Mouse (Mus musculus): ENCODE data around the gene Smc5.

Gene Smc5

DNA sequence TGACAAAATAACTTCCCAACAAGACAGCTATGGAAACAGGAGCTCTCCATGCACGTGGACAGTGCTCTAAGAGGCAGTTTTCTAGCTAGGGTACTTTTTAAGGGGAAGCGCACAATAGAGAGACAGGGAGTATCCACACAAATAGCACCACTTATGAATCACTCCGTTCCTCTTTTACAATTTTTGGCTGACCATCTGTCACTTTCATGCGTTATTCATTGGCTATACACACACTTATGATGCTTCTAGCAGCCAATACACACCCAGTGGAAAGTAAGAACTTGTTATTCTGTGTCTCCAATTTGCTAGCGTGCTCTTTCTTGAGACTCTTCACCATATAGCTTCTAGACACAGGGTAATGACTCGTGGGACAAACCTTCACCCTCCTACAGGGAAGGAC is 86.0 kb downstream of the Smc5 start:
- DNase-seq: no peak

DNA sequence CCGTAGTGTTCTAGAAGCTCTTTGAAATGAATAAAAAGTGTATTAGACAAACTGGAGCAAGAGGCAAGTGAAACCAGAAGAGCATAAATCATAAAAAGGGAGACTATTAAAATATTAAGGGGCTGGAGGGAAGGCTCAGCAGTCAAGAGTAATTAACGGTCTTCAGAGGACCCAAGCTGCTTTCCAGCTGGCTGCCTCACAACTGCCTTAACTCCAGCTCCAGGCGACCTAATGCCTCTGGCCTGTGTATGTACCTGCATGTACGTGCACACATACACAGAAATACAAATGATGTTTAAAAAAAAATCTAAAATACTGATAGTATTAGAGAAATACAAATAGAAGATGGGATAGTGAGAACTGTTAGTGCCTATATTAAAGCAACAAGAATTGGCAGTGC is 89.6 kb downstream of the Smc5 start:
- DNase-seq: no peak

DNA sequence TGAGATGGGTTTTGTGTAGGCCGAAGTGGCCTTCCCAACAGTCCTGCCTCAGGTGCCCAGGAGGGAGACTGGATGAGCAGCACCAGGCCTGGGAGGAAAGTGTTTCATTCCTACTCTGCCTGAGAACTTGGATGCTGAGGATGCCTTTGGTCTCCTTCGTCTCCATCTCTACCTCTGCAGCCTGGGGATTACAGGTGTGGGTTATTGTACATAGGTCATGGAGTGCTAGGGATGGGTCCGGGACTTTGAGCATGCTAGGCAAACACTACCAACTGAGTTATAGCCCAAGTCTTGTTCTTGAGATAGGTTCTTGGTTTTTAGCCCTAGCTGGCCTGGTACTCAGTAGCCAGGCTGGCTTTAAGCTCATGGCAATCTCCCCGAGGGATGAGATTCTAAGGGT is 90.2 kb downstream of the Smc5 start:
- DNase-seq: no peak

DNA sequence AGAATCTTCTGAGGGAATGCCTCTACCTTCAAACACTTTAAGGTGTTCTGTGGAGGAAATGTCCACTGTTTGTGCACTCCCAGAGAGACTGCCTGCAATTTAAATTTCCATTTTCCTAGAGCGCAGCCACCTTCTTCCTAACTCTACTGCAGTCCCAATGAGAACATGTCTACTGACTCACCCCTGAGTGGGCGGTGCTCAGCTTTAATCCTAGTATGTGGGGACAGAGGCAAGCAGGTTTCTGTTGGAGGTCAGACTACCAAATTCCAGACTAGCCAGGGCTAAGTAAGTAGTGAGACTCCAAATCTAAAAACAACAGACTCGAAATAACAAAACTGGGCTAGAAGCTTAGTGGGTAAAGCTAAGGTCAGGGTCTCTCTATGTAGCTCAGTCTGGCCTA is 95.2 kb downstream of the Smc5 start:
- DNase-seq: no peak

DNA sequence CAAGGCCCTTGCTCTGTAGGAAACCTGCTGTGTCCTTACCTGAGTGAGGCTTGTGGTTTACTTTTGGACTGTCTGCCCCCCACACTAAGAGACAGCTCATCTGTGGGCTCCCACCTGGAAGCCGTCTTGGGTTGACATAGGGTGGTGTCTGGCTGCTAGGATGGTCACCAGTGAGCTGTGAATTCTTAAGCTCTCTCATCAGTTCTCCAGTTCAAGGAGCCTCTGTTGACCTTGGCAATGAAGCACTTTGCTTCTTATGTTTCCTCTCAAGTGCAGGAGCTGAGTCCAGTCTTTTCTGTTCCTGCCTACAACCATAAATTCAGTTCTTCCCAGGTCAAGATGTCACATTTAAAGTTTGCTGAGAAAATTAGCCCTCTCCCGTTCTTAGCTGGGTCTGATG is 98.2 kb downstream of the Smc5 start:
- DNase-seq: no peak

DNA sequence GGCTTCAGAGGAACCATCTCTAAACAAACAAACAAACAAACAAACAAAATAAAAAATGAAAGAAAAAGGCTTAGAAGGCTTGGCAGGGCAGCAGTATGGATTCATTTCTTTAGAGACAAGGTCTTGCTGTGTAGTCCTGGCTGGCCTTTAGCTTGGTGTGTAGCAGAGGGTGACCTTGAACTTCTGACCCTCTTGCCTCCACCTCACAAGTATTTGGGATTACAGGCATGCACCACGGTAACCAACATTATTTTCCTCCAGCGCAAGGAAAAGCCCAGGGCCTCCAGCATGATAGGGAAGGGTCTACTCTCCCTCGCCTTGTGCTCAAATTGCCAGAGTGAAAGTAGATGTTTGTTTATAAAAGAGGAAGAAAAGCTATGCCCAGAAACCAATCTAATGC is 98.6 kb downstream of the Smc5 start:
- no peak for DNase-seq

DNA sequence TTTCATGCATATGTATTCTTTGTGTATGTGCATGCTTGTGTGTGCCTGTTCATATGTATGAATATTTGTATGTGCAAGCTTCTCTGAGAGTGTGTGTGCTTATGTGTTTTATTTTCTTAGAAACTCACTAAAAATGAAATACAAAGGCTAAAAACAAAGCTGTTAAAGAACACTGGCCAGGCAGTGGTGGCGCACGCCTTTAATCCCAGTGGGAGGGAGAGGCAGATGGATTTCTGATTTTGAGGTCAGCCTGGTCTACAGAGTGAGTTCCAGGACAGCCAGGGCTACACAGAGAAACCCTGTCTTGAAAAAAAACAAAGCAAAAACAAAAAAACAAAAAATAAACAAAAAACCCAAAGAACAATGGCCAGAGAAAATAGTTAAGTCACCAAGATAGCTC is 102.6 kb downstream of the Smc5 start:
- no peak for DNase-seq

DNA sequence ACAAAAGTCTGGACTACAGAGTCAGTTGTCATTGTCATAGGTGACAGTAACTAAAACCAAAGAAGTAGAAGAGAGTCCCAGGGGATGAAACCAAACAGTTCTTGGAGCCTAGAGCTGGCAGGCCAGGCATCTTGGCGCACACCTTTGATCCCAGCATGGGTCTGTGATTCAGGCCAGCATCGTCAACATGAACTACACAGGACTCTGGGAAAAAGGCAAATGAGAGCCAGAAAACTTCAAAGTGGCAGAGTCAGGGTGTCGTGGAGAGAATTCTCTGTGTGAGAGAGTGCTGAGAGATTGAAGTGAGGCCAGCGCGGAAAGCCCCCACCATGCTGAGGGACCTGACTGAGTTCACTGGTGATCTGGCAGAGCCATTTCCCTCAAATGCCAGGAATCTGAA is 103.2 kb downstream of the Smc5 start:
- peak; percentile 66 for DNase-seq

DNA sequence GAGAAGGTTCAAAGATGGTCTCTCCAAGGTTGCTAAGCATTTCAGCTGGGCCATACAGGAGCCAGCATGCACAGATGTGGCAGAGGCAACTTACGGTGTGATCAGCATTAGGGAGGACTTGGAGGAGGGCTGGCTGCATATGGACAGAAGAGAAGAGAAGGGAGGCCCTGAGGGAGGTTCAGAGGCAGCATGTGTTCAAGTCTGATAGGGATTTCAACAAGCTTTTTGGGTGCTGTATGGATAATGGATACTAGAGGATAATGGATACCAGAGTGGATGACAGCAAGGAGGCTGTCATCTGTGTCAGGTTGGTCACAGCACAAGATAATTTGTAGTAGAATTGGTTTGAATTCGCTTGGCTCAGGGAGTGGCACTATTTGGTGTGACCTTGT is 104.0 kb downstream of the Smc5 start:
- DNase-seq: no peak

DNA sequence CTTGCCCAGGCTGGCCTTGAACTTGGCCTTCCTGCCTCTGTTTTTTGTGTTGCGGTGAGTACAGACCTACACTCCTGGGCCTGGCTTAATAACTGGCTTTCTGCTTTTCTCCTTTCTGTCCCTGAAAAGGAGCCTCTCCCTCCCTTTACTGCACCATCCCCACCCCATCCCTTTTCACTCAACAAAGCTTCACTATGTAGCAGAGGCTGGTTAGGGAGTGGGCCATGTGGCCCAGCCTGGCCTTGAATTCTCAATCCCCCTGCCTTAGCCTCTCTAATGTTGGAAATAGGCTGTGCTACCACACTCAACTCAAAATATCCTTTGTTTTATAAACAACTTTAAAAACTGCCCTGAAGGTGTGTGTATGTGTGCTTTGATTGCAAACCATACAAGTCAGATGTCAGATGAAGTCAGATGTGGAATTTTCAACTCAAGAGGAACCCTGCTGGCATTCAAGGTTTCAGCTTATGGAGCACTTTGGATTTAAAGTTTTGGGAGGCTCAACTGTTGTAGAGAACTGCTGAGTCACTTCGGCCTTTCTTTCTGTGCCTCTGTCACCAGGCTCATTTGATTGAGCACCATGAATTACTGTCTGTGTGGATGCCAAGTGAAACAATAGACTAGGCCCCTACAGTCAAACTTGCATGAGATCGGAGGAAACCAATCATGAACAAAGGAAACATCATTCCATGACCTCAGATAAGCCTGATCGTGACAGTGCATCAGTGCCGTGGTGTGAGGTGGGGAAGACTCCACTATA is 104.6 kb downstream of the Smc5 start:
- no peak for DNase-seq

DNA sequence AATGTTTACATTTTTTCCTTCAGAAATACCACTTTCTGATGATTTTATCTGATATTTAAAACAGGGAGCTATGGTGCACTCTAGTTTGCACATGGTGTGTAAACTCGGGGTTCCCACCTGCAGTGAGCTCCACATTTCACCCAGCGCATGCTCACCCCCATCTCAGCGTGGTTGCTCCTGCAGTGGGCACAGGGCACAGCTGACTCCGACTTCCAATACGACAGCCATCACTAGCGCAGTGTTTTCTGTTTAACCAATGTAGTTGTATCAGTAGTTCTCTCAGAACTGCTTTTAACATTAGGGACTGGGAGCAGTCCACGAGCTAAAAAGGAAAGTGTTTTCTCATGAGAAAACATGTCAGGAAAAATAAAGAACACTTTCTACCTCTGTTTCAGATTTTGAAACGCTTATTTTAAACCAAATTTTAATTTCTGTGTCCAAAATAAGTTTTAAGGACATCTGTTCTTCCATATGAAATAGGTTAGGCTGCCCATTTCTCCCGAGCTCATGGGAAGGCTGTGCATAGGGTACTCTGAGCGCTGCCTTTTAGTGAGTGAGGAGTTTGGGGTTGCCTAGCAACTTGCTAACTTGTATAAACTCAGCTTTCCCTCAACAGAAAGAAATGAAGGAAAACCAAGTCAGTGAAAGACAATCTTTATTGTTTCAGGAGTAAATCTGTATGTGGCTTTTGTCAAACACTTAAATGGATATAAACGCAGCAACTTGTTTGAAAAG is 107.0 kb downstream of the Smc5 start:
- no peak for DNase-seq

DNA sequence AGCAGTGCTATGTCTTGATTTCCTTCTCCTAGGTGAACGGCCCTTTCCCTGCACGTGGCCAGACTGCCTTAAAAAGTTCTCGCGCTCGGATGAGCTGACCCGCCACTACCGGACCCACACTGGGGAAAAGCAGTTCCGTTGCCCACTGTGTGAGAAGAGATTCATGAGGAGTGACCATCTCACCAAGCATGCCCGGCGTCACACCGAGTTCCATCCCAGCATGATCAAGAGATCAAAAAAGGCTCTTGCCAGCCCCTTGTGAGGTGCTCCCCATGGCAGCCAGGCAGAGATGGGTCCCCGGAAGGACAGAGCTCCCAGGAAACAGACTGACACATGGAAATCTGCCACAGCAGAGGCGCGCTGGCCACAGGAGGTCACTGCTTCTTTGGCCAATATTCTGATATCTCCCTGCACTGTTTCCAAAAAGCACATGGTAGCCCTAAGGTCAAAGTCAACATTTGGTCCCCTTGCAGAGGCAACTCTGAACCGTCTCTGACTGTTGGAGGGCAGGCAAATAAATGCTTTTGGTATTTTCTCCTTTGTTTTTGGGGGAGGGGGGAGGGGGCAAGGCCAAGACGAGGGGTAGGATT is 109.0 kb downstream of the Smc5 start:
- no peak for DNase-seq

DNA sequence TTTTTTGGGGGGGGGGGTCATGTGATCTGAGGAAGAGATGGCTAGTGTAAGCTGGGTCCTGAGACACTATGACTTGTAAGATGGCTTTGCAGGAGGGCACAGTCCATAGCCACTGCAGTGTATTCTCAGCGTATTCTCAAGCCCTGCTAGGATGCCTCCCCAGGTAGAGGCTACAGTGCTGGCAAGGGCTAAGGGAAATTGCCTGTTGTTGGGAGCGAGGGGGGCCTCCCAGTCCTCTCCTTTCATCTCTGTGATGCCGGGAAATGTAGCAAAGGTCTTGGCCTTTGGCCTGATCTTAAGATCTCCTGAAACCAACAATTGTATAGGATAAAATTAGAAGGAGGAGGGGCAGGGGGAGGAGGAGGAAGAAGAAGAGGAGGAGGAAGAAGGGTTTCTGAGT is 110.3 kb downstream of the Smc5 start:
- DNase-seq: no peak

DNA sequence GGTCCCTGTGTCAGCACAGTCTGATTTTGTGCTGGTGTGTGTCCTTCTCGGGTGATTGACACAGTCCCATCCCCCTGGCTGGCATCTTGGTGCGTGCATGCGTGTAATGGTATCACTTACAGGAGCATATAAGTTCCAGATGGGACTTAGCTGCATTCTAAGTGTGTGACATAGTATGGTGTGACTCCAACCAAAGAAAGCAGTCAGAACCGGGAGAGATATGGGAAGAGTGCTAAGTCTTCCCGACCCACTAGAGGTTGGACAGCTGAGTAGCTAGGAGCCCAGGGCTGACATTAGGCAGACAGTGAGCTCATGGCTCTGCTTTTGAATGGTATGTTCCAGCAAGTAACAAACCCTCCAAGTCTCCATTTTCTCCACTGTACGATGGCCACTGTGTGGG is 110.8 kb downstream of the Smc5 start:
- no peak for DNase-seq

DNA sequence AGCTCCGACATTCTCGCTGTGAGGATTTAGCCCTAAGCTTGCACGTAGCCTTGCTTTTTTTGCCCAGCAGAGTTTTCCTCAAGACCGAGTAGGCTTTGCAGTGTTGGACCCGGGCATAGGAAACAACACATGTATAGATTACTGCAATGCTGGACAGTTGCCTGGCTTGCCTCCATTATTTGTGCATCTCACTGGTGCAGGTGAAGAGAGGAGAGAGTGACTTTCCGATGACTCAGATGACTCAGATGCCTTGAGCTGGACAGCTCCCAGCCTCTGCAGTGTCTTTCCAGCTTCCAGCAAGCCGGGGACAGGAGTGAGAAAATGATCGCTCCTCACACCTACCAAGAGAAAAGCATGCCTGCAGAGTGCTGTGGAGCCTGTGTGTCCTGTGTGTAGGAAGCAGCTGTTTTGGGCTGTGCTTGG is 111.3 kb downstream of the Smc5 start:
- peak; percentile 68 for DNase-seq

DNA sequence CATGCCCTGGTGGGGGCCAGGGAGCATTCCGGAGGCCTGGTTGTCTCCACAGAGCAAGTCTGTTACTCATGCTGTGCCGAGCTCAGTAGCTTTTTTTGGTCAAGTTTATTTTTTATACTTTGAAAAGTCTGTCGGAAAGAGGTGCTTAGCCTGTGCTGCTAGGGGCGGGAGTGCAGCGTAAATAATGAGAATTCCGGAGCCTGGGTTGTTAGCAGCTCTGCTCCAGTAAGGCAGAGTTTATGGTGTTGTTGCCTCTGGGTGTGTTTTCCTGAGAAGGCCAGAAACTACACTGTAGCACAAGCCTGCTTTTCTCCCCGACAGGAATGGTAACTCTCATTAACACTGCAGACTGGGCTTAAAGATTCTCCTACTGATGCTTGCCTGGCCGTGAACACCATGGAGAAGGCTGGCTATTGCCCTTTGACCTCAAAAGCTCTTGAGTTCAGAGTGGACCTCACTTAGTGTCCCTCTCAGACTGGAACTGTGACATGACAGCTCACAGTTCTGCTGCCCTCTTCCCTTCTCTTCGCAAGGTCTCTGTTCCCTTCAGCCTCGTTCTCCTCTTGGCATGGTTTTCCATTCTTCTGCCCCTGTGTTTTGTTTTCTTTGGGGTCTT is 113.8 kb downstream of the Smc5 start:
- no peak for DNase-seq
